Mouse (Mus musculus) limb, embryonic 14.5 days (tissue): Measurements from ENCODE around the gene Ppara. TPM values are rescaled to one million over a fixed set of nuclear protein-coding genes. Genes with fewer than 3 reads are reported as not detected.

Experiments
- ATAC-seq: fragments of 200-750 bp; cut with Nextera tagmentation; 2 replicates; pipeline ENCODE4 v1.8.0; 2017; ENCODE audit warnings: low read depth, moderate number of reproducible peaks, moderate TSS enrichment; ENCODE audit not compliant: low FRiP score
- DNase-seq: peaks from one replicate; pipeline ENCODE4 v3.0.0-alpha.2; 2015; ENCODE audit warnings: low spot score
- H3K27ac ChIP-seq: fragments of 300-500 bp; sonication (generic); replicated peaks from 2 replicates; pipeline ENCODE4 v1.5.1; 2014; ENCODE audit warnings: low read depth, mild to moderate bottlenecking, low read length, moderate library complexity, mixed read lengths
- H3K27me3 ChIP-seq: fragments of 300-500 bp; sonication (generic); 2 replicates; pipeline ENCODE4 v1.6.1; 2014; ENCODE audit warnings: low read length, mixed read lengths; ENCODE audit not compliant: control insufficient read depth, insufficient read depth
- H3K36me3 ChIP-seq: fragments of 300-500 bp; sonication (generic); 2 replicates; pipeline ENCODE4 v1.6.1; 2014; ENCODE audit warnings: mild to moderate bottlenecking, low read length, moderate library complexity, mixed read lengths; ENCODE audit not compliant: control insufficient read depth, insufficient read depth
- H3K4me1 ChIP-seq: fragments of 300-500 bp; sonication (generic); 2 replicates; pipeline ENCODE4 v1.6.1; 2014; ENCODE audit warnings: antibody characterized with exemption, low read length, mixed read lengths; ENCODE audit not compliant: control insufficient read depth, insufficient read depth
- H3K4me2 ChIP-seq: fragments of 300-500 bp; sonication (generic); replicated peaks from 2 replicates; pipeline ENCODE4 v1.6.1; 2014; ENCODE audit warnings: low read depth, mild to moderate bottlenecking, low read length, moderate library complexity; ENCODE audit not compliant: severe bottlenecking
- H3K4me3 ChIP-seq: fragments of 300-500 bp; sonication (generic); replicated peaks from 2 replicates; pipeline ENCODE4 v1.5.1; 2014; ENCODE audit warnings: low read length
- H3K9ac ChIP-seq: fragments of 300-500 bp; sonication (generic); 2 replicates; pipeline ENCODE4 v1.6.1; 2014; ENCODE audit warnings: mild to moderate bottlenecking, low read depth, low read length, moderate library complexity; ENCODE audit not compliant: severe bottlenecking
- H3K9me3 ChIP-seq: fragments of 300-500 bp; sonication (generic); 2 replicates; pipeline ENCODE4 v1.6.1; 2016; ENCODE audit warnings: low read length; ENCODE audit not compliant: control insufficient read depth
- POLR2A ChIP-seq: fragments of 200-500 bp; IDR thresholded peaks from 2 replicates; pipeline ENCODE4 v1.8.0; 2012; ENCODE audit warnings: inconsistent platforms, mild to moderate bottlenecking, moderate library complexity, borderline replicate concordance; ENCODE audit not compliant: insufficient read depth, insufficient read length; ENCODE audit errors: extremely low read depth
- WGBS: fragments of 180-500 bp; shearing (Covaris S2); extraction: QIAGEN DNeasy Blood & Tissue Kit; methylation state at CpG from one replicate; pipeline ENCODE4 v1.1.7; 2014; 5-methylcytosine and 5-hydroxymethylcytosine counted together
- polyA plus RNA-seq, 2 experiments: library from polyadenylated mRNA; depleted of rRNA in 1 of 2; stranded (reverse) in 1 of 2; unstranded in 1 of 2; fragments of >200 nt; fragmentation: Nextera tagmentation in 1 of 2; extraction: Ambion mirVana in 1 of 2; gene quantifications; 2 replicates each; pipeline versions ENCODE4 v1.2.1 to v1.2.3; 2012 to 2014

Gene Ppara
- polyA plus RNA-seq, 2 experiments = 0.84 to 2.8 TPM

DNA sequence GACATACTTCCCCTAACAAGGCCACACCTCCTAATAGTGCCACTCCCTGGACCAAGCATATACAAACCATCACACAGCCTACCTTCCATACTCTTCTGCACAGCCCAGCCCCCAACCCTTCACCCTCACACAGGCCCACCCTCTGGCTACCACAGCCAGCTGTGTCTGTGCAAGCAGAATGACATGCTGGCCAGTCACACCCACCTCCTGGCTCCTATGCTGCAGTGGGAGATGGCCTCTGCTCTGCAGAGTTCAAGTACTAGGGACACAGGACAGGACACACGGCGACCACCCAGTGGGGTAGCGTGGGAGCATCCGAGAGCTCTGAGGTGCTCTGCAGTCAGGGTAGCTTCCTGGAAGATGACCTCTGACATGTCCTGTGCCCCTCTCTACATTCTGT is 25.9 kb upstream of the Ppara start:
- TF ChIP-seq POLR2A = no peak
- DNase-seq = no peak
- Histone ChIP-seq H3K4me2 (no peak overlapping the region), H3K4me3 (no peak overlapping the region), H3K4me1 (peaks cover 9% of the 10 kb centered on the region; the same call in 1 of the 2 replicates), H3K9me3 (no peaks in the 10 kb centered on the region), H3K9ac (no peak overlapping the region), H3K36me3 (peaks cover 38% of the 10 kb centered on the region), H3K27me3 (no peaks in the 10 kb centered on the region), H3K27ac (no peak overlapping the region)
- 95% methylated on average over 4 of the region's 4 CpGs for WGBS
- 0 out of 2 replicates have a peak, but pooled peaks have one; percentile 8 for ATAC-seq

- Histone ChIP-seq H3K27ac (0 out of 2 replicates have a peak overlapping the region, but pooled peaks have one; percentile 55), H3K36me3 (peaks cover 32% of the 10 kb centered on the region), H3K4me1 (peaks cover 9% of the 10 kb centered on the region; the same call in 1 of the 2 replicates), H3K27me3 (no peaks in the 10 kb centered on the region), H3K9me3 (no peaks in the 10 kb centered on the region), H3K4me2 (no peak overlapping the region), H3K4me3 (no peak overlapping the region), H3K9ac (peak overlapping the region; percentile 21; the same call in 1 of the 2 replicates)
- TF ChIP-seq POLR2A = no peak
- ATAC-seq (peak; percentile 18), DNase-seq (peak; percentile 68)
- 34% methylated on average over 10 of the region's 10 CpGs for WGBS
These were observed 25.4 kb upstream of the Ppara start for GRCm38 (mm10) chr15:85709268-85709973.

- Histone ChIP-seq H3K4me2 (no peak overlapping the region), H3K36me3 (peaks cover 25% of the 10 kb centered on the region), H3K4me1 (peaks cover 9% of the 10 kb centered on the region; the same call in 1 of the 2 replicates), H3K4me3 (no peak overlapping the region), H3K9ac (no peak overlapping the region), H3K9me3 (no peaks in the 10 kb centered on the region), H3K27ac (no peak overlapping the region), H3K27me3 (no peaks in the 10 kb centered on the region)
- TF ChIP-seq POLR2A = no peak
- DNase-seq (peak; percentile 77), ATAC-seq (peak; percentile 55)
- WGBS = 0% methylated on average over 4 of the region's 8 CpGs
These were observed 24.6 kb upstream of the Ppara start for GRCm38 (mm10) chr15:85710179-85710578.

DNA sequence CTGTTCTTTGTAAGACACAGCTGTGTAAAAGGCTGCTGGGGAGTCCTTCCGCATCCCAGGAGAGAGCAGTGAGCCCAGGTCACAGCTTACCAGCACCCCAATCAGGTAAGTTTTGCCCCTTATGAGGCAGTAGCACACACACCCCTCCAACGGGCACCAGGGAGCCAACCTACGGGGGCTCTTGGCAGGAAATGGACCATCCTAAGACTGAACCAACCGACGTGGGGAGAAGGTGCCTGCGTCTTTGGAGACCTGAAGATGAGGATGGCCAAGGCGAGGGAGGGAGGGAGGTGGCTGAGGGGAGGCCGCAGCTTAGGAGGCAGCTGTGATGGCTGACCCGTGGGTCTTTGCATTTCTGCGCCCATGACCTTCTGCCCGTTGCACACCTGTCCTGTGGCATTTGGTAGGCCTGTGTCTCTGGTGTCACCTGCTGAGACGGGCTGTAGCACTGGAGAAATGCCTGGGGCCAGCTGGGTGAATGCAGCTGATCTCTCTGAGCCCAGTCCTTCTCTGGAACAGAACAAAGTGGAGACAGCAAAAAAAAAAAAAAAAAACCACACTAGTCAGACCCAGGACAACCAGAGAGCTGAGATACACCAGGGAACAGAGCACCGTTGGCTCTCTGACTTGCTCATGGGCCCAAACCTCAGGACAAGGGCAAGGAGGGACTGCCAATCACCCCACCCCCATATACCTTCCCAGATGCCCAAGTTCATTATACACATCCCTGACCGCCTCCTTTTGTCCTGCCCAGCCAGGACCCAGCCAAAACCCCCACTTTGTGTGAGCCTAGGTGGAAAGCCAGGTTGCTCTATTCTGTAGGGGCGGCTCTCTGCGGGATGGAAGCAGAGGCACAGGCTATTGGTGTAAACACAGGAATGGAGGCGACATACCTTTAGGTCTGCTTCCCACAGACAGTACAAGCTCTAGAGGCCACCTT is 23.9 kb upstream of the Ppara start:
- 72% methylated on average over 17 of the region's 17 CpGs for WGBS

GRCm38 (mm10) chr15:85712565-85713168 is 22.1 kb upstream of the Ppara start:
- DNase-seq (peak; percentile 73), ATAC-seq (no peak)
- no peak overlapping the region for H3K9ac ChIP-seq
- H3K9me3 ChIP-seq = no peaks in the 10 kb centered on the region
- no peak overlapping the region for H3K4me2 ChIP-seq
- 28% methylated on average over 5 of the region's 5 CpGs for WGBS
- H3K4me3 ChIP-seq = no peak overlapping the region
- 0 out of 2 replicates have a peak, but pooled peaks cover under 1% of the 10 kb centered on the region for H3K36me3 ChIP-seq
- no peak for TF ChIP-seq POLR2A
- H3K27me3 ChIP-seq = no peaks in the 10 kb centered on the region
- H3K4me1 ChIP-seq = peaks cover 9% of the 10 kb centered on the region; the same call in 1 of the 2 replicates
- no peak overlapping the region for H3K27ac ChIP-seq

More for the DNA sequence above, 23.9 kb upstream of the Ppara start:
- Histone ChIP-seq H3K4me1 (peaks cover 9% of the 10 kb centered on the region; the same call in 1 of the 2 replicates), H3K4me2 (no peak overlapping the region), H3K4me3 (no peak overlapping the region), H3K27me3 (no peaks in the 10 kb centered on the region), H3K36me3 (peaks cover 17% of the 10 kb centered on the region), H3K9me3 (no peaks in the 10 kb centered on the region), H3K9ac (no peak overlapping the region), H3K27ac (no peak overlapping the region)
- ATAC-seq (no peak), DNase-seq (no peak)
- TF ChIP-seq POLR2A = no peak
